Mouse (Mus musculus) neural tube, embryonic 10.5 days (tissue): Measurements from ENCODE around the gene Meis3.

ENCODE experiments used
- DNase-seq: peaks from one replicate; pipeline ENCODE4 v3.0.0-alpha.2; 2017; ENCODE audit warnings: low spot score; ENCODE audit errors: extremely low spot score

Gene Meis3

DNA sequence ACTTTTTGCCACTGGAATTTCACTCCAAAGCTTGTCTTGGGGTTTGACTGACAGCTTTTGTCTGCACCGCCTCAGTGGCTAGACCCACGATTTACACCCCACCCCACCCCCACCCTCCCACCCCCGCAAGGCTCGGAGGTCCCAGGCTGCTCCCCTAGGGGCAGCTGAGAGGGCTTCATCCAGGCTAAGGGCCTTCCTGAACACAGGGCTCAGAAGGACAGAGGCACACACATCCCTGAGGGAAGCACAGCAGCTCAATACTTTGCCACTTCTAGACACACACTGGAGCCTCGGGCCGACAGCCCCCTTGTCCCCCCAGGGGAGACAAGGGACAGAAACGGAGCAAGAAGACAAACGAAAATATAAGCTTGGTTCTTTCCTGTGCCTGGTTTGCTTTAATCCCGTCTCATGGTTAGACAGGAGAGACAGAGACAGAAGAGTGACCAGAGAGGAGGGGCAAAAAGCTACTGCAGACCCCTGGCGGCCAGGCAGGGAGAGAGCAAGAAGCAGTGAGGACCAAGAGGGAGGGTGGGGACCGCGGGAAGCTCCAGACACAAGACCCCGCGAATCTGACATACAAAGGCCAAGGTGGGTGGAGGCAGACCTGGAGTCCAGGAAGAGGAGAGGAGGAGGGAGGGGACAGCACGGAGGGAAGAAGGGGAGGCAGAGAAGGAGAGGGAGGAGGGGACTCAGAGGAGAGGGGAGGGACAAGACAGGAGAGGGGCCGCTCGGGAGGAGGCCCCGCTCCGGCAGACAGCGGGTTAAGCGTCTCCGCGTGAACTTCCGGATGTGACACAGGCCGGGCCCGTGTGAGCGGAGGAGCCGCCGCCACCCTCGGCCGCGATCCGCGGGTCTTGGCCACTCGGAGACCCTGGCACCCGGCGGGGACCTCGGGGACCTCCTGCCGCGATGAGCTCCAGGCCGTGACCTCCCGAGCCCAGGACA lies at the start of gene Meis3:
Gene Meis3, plus strand, starts transcription at position 494 of the 945 bp plus-strand sequence.
- DNase-seq, result peak; percentile 80

DNA sequence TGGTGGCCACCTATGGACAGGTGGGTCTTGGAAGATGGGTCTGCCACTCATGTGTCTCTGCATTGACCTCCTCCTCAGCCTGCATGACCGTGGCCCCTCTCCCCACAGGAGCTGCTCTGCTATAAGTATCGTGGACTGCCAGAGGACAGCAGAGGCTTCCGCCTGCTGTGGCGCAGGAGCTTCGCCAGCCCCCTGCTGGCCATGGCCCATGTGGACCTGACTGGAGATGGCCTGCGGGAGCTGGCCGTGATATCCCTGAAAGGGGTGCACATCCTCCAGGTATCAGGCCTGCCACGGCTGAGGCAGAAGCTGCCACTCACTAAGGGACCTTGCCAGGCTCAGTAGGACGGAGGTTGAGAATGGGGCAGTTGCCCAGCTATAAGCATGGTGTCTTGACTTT lies 49.1 kb upstream of the Meis3 start:
- DNase-seq, result no peak

DNA sequence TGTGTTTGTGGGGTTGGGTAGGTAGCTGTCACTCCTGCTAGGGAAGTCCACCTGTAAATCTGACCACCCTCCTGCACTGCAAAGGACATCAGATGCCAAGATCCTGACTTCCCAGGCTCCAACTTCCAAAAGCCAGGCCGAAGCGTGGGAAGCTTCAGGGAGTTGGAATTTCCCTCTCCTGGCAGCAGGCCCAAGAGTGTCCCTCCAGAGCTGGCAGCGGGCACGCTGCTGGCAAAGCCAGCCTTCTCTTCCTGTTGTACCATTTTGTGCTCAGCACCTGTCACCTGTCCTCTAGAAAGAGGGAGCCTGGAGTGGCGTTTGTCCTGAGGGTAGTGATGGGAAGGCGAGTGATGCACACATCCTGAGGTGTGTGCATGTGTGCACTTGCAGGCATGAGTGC lies 46.5 kb upstream of the Meis3 start:
- no peak for DNase-seq

DNA sequence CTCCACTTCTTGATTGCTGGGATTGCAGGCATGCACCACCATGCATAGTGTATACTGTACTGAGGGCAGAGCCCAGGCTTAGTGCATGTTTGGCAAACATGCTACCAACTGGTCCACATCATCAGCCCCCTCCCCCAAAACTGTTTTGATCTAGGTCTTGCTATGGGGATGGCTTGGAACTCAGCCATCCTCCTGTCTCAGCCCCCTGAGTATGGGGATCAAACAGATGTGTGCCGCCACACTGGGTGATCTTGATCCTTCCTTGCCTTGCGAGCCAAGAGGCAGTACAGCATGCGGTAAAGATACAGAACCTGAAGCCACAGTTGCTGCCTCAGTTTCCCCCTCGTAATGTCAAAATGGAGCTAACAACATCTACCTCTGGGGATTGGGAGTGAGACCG lies 46.0 kb upstream of the Meis3 start:
- DNase-seq, result no peak

DNA sequence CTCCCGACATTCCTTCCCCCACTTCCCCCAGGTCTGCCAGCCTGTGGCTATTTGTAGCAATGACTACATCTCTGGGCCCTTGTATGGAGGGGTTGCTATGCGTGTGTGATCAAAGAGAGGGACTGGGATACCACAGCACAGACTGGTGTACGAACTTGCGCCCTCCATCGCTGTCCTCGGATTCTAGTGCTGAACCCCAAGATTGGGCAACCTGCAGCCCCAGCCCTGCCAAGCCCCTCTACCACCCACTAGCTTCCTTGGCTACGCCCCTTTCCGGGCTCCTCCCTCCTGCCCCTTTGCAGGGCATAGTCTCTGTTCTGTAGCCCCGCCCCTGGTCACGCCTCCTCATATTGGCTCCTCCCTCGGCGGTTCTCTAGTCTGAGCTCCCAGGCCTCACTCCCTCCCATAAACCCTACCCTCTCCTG lies 45.5 kb upstream of the Meis3 start, which contains the start of gene Slc8a2:
Gene Slc8a2, plus strand, starts transcription at position 406 of the 425 bp plus-strand sequence.
- DNase-seq, result peak; percentile 82

DNA sequence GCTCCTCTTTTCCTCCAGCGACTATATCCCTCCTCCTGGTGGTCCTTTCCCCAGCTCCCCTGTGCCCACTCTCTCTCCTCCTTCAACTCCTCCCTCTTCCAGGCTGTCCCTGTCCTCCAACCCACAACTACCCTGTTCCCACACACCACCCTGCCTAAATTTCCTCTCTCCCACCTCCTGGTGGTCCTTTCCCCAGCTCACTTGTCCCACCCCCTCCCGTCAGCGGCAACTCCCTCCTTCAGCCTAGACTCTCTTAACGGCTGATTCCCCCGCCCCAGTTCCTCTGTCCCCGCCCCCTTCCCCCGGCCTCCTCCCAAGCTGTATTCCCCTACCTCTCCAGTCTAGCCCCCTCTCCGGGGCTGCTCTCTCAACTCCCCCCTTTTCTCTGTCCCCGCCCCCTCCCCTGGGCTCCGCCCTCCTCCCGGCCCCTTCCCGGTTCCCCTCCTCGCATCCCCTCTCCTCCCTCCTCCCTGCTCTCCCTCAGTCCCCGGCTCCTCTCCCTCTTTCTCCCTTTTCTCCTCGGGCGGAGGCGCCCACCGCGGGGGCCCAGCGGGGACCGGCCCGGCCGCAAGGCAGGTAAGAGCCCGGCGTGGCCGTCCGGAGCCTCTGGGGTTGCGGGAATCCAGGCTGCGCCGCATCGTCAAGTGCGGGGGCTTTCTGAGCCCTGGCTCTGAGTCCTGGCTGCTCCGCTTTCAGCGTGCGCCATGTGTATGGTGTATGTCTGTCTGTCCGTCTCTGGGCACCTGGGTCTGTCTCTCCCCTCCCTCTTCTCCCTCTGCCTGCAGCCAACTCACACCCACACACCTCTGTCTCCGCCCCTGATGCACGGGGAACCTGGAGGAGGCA lies 44.8 kb upstream of the Meis3 start:
- DNase-seq, result peak; percentile 84

DNA sequence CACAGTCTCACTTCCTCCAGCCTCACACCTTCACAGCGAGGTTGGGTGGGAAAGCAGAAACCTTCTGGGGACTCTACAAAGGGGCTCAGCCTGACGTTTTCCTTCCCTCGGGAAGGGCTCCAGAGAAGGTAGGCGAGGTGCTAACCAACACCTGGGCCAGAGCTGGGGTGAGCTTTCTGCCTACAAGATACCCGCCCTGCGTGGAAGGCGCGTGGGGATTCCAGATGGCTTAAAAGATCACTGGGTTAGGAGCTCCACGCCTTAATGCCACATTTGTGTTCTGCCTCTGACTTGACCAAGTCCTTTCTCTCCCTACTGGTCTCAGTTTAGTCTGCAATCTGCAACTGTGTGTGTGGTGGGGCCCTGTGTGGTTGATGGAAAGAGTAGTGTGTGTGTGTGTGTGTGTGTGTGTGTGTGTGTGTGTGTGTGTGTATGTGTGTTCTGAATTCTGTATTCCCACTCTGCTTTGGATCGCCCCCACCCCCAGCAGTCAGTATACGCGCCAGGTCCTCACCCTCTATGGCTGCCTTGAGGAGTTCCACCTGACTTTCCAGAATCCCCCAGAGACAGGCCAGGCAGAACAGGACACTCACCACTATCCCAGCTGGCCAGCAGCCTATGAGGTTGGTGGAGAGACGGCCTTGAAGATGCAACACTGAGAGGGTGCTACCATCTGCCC lies 43.8 kb upstream of the Meis3 start:
- no peak for DNase-seq

DNA sequence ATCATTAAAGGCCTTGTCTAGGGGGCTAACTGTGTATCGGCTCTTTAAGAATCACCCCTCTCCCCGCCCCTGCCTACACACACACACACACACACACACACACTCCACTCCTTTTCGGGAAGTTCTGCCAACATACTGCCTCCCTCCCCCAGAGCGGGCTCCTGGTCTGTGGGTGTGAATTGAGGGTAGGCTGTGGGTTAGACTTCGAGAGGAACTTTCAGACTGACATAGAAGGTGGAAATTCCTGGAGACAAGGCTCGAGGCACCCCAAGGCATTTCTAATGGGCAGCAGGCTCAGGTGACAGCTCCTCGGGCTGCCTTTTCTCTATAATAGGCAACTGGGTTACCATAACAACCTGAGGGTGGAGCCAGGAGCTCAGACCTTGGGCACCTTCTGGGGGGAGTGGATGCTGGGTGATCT lies 42.7 kb upstream of the Meis3 start:
- no peak for DNase-seq

DNA sequence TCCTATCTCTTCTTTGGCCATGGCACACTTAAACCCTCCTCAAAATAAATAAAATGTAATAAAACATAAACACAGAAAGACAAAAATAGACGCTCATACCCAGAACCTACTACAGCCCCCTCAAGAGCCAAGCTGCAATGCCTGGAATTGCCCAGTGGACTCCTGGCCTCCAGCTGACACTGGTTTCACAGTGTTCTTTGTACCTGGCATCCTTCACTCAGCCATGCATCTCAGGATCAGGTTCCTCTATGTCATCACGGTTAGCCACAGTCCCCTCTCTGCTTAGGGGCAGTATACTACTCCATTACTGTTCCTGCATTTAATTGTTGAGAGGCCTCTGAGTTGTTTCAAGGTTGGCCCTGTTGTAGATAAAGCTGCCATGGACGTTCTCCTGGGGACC lies 42.0 kb upstream of the Meis3 start:
- DNase-seq, result no peak

DNA sequence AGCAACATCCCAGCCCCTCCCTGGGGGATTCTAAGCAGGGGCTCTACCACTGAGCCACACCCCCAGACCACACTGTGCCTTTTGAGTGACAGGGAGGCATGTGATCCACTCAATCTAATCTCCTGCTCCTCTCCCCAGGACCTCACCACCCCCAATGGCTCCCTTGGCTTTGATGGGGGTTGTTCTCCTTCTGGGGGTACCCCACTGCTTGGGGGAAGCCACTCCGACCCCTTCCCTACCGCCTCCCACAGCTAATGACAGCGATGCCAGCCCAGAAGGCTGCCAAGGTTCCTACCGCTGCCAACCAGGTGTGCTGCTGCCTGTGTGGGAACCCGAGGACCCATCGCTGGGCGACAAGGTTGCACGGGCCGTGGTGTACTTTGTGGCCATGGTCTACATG lies 41.2 kb upstream of the Meis3 start:
- DNase-seq, result no peak

DNA sequence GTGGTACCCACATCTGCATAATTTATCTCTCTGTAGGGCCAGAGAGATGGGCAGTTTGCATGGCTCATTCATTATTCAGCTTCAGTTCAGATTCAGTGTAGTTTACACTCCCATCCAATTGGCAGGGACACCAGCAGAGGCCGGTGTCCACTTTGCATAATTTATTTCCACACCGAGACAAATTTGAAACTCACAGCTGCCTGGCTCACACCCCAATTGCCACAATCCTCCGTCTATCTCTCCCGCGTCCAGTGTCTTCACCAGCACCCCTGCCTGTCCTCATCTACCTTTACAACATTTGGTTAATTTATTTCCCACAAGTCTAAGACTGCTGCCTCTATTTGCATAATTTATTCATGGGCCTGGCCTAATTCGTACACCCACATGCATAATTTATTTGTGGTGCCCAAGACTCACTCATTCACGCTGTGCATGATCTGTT lies 39.9 kb upstream of the Meis3 start:
- DNase-seq, result no peak

DNA sequence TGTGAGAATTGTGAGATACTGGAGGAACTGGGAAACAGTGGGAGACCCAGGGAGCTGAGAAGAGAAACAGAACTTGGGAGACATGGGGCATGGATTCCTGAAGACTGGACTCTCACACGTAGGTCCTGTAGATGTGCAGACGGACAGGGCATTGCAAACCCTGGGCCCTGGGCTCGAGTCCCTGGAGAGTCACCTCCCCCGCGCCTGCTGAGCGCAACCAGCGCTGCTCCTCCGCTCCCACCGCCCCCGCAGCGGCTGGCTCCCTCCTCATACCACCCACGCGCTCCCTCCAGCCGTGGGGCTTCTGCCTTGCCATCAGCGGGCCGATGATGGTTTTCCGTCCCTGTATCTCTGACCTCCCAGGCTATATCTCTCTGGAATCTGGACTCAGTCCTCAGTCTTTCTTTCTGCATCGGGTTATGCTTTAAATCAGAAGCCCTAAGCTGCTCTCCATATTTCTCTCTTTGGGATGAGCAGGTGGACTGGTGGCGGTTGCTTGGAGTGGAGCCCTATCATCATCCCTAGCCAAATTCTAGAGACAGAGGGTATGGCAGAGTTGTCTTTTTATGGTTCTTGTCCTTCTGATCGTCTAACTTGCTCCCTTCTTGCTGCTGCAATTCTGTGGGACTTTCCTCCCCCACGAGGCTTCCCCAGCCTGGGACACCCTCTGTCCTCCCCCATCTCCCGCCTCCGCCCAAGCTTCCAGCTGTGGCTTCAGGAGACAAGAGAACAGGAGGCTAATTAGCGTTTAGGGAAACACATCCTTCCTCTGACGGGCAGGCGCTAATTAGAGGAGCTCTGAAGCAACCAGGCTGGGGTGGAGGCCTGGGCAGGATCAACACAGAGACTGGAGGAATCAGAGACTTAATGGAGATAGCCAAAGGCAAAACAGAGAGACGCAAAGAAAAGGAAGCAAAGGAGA lies 28.1 kb upstream of the Meis3 start:
- DNase-seq, result no peak

DNA sequence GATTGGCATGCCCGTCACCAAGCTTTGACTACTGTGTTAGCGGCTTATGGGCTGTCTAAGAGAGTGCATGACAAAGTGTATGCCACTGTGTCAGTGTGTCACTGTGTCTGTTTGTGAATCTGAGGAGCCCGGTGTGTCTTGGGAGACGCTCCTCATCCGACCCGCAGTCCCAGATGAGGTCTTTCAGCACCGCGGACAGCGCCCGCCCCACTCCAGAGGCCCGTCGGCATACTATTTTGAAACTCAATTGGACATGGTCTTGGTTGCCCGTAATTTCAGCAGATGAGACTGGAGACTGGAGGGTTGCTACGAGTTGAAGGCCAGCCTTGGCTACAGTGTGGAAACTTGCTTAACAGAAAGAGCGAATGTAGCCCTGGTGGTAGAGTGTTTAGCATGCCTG lies 27.2 kb upstream of the Meis3 start:
- DNase-seq, result peak; percentile 77

DNA sequence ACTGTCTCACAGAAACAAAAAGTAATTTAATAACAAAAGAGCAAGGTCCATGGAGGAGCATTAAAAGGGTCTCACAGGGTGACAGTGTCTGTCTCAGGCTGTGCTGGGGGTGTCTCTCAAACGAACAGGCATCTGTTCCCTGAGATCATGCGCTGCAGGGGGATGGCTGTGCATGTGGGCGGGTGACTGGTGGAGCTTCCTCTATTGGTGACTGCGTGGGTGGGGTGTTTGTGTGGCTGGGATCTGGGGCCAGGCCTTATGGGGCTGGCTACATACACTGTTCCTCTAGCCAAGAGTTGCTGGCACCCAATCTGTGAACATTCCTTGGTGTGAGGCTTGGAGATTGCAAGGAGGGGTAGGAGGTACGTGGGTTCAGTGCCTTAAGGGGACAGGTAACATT lies 25.6 kb upstream of the Meis3 start:
- no peak for DNase-seq

DNA sequence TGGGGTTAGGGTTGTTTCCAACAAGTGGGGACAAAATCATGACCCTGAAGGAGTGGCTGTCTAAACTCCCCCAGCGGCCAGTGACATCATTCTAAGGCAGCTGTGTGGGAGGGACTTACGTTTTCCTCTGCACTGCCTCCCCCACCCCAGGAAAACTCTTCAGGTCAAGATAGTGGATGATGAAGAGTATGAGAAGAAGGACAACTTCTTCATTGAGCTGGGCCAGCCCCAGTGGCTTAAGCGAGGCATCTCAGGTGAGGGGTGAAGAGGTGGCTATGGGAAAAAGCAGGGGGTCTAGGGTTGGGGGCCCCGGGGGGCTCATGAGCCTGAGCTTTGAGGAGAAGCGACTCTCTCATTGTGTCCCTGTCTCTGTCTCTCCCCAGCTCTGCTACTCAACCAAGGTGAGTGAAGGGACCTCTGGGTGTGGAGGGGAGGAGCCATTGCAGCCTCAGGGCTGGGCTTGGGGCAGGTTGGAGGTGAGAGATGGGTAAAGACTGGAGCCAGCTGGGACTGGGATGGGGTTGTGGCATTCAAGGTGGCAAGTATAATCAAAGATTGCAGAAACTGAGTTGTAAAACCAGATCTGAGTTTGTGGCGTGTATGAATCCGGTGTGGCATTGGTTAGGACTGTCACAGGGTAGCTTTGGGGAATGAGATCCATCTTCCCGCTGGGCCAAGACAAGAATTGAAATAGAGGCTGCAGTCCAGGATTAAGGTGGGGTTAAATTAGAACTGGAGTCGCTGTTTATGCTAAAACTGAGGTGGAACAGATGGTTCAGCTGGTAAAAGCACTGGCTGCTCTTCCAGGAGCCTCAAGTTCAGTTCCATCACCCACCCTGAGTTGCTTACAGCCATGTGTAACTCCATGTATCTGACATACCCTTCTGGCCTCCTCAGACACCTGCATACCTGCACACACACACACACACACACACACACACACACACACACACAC lies 24.4 kb upstream of the Meis3 start:
- no peak for DNase-seq

DNA sequence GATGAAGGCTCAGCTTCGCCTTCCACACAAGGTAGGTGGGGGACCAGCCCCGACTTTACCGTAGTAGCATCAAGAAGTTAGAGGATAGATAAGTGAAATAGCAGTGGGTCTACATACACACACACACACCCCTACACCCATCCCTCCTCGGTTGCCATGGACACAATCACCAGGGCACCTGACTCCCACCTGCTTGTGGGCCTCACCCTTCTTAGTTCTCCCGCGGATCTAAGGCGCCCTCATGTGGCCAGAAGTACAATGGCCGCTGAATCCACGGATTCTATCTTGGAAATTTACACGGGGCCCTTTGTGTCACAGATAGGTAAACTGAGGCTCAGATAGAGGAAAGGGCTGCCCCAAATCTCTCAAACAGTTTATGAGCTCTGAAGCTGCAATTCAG lies 21.4 kb upstream of the Meis3 start:
- peak; percentile 66 for DNase-seq

DNA sequence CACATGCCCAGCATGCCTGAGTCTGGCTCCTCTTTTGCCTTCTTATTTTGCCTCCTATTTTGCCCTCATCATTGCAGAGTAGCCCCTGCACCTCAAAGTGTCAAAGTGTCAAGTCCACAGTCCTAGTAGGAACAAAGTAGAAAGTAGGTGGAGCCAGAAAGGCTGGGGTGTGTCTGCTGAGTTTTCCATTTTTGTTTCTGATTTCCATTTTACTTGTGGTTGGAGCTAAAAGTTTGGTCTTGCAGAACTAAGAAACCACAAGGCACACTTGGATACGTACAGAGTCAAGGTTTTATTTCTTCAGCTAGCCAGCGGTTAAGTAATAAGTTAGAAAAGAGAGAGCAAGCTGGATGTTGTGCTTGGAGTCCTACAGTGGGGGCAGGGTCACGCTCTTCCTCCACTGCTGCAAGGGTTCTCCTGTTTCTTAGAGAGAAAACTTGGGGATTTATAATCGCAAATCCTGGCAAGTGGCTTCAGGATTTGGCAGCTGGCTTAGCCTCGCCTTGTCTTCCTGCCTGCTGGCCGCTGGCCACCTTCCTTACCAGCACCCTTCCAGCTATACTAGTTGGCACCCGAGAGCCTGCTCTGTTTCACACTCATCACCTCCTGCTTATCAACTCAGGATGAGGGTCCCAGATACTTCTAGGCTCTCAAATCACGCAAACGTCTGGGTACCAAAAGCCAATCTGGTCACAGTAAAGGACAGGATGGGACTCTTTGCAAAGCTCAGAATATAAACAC lies 19.6 kb upstream of the Meis3 start:
- no peak for DNase-seq

DNA sequence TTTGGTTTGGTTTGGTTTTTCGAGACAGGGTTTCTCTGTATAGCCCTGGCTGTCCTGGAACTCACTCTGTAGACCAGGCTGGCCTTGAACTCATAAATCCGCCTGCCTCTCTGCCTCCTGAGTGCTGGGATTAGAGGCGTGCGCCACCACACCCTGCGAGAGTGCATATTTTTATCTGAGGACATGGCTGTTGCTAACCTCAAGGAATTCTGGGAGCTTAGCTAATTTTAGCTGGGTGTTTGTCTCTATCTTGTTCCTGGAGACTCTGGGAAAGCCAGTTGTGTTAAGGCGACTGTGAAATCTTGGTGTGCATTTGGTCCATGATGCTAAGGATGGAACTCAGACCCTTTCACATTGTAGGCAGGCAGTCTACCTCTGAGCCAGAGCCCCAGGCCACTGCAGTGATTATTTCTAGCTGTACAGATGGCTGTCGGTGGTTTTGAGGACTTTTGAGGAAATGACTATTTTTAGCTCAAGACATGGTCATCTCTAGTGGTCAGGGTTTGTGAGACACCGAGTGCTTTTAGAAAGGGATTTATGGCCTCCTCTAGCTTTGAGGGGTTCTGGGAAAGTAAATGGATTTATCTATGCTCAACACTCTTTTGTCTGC lies 18.7 kb upstream of the Meis3 start:
- no peak for DNase-seq
